Mouse (Mus musculus) brain, embryonic 14.5 days (tissue): Measurements from ENCODE around the gene Nr6a1.

ENCODE experiments used
- CTCF ChIP-seq: fragments of 200-500 bp; IDR thresholded peaks from 2 replicates; pipeline ENCODE4 v1.5.1; 2012; ENCODE audit warnings: inconsistent platforms, mild to moderate bottlenecking, moderate library complexity, borderline replicate concordance; ENCODE audit not compliant: insufficient read depth, insufficient read length; ENCODE audit errors: extremely low read depth
- POLR2A ChIP-seq: fragments of 200-500 bp; IDR thresholded peaks from 2 replicates; pipeline ENCODE4 v1.6.1; 2012; ENCODE audit warnings: mild to moderate bottlenecking, inconsistent platforms, borderline replicate concordance; ENCODE audit not compliant: poor library complexity, insufficient read depth, insufficient read length, severe bottlenecking; ENCODE audit errors: extremely low read depth

GRCm38 (mm10) chr2:38730331-38730827 is 197.1 kb downstream of the Nr6a1 start:
- no peak for TF ChIP-seq CTCF
- TF ChIP-seq POLR2A, result no peak
